Mouse (Mus musculus) heart, adult 11 months (tissue): Measurements from ENCODE around the gene Tmem110.
A peak's percentile ranks its signal among the peaks of the same experiment; 100 is the strongest.

Experiments
- DNase-seq: peaks from one replicate; pipeline ENCODE4 v3.0.0; 2022

The Tmem110 gene

DNA sequence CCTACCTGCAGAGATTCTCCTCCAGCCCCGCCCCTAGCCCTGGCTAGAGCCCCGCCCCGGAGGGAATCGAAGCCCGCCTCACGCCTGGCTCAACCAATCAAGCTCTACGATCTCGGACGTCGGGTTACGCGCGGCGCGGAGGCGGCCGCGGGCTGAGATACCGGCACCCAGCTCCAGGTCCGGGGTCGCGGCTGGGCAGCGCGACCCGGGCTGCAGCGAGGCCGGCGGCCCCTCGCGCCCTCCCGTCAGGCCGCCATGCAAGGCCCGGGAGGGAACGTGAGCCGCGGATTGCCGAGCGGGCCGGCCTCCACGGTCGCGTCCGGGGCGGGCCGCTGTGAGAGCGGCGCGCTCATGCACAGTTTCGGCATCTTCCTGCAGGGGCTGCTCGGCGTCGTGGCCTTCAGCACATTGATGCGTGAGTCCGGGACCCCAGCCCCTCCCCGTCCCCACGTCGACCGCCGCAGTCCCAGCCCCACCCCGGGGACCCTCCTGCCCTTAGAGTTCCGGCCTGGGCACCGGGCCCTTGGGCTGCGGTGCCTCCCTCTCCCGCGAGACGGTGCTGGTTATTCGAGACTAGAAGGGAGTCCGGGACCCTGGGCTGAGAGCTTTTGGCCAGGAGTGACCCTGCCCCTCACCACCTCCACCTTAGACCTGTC is at the start of gene Tmem110:
Gene Tmem110, plus strand, starts transcription at position 115 of the 656 bp plus-strand sequence.
- peak; percentile 99 for DNase-seq

DNA sequence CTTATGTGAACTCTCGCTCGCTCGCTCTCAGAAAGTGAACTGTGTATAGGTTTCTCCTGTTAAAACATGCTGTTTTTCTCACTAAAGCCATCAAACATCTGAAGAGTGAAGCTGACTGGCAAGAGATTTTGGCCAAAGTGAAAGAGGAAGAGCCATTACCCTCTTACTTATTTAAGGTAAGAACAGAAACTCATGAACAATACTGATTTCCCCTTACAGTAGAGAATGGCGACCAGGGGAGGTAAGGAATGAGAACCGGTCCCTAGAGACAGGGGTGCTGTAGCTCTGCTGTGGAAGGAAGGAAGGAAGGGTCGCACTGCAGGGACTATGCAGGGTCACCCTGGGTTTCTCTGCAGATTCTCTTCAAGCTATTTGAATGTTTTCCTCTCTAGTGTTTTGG is 40.8 kb upstream of the Tmem110 start:
- DNase-seq, result no peak

DNA sequence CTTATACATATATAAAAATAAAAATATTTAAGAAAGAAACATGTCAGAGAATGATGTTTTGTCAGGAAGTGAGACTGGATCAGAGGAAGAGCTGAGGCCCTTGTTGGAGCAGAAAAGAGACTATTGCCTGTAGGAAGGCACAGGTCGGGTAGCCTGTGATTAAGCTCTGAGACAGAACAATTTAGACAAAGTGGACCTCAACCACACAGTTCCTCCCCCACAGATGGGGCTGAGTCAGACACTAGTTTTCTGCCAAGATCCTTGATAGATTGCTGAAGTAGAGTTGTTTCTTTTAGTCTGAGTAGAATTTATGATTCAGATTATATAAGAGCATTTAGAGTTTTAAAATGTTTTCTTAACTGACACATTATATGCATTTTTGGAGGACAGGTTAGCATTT is 35.9 kb upstream of the Tmem110 start:
- no peak for DNase-seq

DNA sequence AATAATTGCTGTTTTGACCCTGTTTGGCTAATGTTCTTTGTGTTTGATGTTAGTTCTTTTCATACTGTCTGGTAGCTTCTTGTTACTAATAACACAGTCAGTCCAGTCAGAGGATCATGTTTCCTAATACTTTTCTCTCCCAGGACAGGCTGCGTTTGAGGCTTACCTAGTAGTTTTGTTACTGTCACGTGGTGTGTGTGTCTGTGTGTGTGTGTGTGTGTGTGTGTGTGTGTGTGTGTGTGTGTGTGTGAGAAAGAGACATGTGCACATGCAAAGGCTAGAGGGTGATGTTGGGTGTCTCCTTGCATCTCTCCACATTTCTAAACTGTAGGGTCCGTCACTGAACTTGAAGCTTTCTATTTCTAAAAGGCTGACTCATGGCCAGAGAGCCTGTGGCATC is 32.5 kb upstream of the Tmem110 start:
- no peak for DNase-seq

DNA sequence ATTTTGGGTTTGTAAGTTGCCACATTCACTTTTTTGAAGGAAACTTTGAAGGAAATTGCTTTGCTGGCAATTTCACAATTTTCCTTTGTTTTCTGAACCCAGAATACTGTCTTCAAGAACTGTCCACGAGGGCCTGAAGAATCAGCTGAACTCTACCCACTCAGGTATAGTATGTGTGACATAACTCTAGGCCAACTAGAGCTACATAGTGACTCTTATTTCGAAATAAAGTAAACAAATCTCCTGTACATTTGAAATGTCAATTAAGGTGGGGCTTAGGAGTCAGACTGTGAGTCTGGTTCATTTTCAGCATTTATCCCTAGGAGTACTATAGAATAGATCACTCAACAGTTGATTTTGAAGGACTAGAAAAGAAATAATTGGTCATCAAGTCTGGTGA is 23.6 kb upstream of the Tmem110 start:
- DNase-seq, result no peak

DNA sequence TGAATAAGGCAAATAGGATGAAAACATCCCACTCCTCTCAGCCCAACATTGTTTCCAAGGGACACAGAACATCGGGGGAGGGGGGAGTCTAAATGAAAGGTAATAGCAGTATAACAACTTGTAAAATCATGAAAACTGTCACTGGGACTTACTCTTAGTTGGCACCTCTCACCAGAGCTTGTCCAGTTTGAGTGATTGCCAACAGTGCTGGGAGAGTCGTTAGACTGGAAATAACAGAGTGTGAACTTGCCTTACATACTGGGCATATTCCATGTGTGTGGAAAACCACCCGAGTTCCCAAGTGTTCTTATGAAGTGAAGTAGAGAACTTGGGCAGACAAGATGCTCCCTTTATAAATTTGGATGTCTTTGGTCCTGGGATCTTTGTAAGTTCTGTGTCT is 4.3 kb upstream of the Tmem110 start:
- DNase-seq, result peak; percentile 74

DNA sequence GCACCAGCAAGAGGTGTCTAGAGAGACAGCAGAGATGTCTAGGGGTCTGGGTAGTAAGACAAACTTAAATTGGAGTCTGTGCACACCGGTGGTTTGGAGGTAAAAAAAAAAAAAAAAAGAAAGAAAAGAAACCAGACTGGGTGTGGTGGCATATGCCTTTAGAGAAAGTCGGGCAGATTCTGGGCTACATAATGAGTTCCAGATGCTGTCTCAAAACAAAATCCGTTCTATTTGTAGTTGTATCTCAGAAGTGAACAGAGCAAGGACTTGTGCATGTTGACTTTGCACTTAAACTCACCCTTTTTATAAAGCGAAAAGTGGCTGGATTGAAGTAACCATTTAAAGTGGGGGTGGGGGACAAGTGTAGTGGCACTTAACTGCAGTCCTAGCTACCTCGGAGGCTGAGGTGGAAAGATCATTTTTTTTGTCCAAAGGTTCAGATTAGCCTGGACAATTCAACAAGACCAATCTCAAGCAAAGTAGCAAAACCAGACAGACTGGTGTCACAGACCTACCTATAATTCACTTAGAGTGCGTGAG is 864 bp upstream of the Tmem110 start:
- DNase-seq, result no peak

DNA sequence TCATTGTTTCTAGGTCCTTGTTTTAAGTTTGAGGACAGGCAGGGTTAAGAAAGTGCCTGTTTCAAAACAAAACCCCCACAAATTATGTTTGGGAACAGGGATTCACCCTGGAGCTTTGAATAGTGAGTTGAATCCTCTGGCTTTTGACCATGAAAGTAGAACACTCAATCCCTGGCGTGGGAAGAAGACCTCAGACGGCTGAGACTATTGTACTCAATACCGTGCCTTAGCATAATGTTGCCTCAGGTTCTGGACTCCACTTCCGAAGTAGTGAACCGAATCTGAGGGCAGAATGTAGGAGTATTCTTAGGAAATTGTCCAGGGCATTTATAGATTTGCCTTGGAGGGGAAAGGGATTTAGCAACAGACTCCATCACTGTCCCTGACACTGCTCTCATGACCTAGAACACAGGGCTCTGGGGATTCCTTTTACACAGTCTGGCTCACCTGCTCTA is 342 bp upstream of the Tmem110 start:
- DNase-seq, result no peak

DNA sequence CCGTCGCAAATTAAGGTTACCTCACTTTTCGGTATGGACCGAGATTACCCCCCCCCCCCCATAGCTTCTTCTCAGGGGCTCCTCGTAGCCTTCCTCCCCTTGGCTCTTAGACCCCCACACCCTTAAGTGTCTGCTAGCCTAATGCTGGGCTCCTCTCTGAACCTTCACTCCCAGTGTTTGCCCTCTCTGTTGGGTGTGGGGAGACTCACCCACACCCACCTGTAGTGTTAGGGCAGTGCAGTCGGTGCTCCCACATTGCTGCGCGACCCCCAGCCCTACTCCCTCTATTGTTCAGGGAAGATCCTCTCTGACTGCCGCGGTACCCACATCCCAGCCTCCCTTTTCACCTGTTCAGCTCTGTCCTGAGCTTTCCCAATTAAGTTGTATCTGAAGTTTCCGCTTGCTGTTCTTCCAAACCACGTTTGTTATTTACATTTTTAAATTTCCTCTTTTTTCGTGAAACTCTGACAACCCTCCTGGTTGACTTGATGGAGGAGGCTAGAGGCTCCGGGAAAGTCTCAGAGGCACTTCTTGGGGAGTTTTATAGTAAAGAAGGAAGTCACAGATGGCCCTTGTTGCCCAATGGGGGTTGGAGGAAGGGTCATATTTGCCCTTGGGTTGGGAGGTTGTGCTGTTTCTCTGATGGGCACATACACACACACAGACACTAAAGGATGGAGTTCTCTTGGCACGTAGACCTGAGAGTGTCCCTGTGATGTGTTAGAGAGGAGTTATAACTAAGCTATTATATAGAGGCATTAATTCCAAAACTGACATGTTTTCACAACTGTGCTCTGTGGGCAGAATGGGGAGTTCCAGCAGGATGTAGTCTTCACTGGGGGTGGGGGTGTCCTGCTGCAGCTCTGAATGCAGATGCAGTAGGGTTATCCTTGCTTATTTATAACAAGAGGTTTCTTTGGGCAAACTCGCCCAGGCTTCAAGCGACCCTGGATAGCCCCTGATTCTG is 1.1 kb downstream of the Tmem110 start:
- DNase-seq, result peak; percentile 85

DNA sequence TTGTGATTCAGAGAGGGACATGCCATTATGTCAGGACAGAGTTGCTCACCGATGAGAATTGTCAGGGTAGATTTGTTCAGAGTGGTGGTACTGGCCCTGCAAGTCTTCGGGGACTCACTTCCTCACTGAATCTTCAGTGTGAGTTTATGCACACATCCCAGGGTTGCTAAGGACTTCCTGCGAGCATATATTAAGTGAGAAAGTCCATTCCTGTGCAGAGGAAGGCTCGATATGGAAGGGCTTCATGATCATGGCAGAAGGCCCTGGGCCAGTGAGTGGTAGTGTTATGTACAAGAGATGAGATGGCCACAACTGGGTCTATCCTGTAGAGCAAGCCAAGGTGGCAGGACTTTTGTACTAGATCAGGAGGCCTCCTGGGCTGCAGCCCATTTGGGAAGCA is 2.1 kb downstream of the Tmem110 start:
- DNase-seq, result peak; percentile 79

DNA sequence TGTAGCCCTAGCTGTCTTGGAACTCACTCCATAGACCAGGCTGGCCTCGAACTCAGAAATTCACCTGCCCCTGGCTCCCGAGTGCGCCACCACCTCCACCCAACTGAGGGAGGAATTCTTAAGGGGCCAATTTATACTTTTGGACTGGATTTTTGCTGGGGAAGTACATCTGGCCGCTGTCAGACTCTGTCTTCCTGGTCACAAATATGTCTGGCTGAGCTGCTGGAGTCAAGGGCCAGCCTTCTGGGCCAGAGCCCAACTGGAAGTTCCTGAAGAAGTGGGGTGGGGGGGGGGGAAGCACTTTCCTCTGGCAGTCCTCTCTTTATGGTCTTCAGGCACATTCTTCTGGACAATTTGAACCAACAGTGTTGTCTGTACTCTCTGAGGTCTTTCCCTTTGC is 2.7 kb downstream of the Tmem110 start:
- DNase-seq, result peak; percentile 97

DNA sequence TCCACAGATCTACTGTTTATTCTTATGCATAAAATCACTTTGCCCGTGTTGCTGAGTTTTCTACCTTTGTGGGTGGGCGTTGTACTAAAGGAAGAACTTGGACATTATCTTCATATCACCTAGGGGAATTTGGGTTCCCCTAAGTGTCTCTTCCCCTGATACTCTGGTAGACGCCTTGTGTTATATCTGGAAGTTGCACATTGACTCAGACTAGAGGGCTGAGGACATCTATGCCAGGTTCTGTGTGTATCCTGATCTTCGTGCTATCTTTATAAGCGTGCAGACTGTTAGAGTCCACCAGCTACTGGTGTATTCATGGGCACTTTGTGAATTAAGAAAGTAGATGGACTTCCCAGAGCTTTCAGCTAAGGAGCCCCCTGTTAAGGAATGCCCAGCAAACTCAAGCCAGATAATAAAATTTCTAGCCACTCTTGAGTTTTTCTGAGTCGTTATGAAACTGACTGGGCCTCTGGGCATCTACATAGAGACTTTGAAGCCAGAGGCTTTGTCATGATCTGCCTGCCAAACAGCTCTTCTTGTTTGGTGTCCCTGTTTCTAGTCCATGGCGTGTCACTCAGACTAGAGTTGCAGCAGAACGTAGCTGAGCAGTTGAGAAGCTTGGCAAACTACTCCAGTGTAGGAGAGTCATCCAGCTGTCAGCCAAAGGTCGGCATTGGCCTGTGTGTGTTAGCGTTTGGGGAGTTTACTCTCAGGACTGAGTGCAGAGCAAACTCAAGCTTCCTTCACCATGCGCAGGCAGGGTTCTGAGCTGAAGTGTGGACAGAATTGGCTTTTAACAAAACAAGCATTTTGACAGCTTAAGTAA is 3.5 kb downstream of the Tmem110 start:
- peak; percentile 98 for DNase-seq

DNA sequence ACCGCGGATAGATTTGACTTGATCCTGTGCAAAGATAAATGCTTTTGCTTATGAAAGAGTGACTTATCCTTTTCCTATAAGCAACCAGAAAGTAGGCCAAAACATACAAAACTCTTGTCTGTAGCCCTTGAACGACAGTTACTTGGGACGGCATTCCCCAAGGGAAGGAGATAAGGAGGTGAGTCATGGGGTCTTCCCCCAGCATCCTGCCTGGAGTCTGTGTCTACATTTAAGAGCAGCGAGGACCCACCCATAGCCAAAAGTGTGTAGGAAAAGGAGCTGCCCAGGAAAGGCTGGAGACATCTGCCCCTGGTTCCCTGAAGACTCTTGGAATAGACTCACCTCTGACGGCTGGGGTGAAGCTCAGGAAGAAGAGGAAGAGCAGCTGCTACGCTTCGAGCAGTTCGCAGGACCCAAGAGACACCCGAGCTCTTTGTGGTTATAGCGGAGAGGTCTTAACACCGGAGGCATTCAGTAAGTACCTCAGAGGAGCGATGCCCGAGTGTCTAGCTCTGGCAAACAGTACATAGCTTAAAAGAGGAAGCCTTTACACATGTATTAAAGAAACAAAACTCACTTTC is 12.1 kb downstream of the Tmem110 start:
- peak; percentile 89 for DNase-seq

DNA sequence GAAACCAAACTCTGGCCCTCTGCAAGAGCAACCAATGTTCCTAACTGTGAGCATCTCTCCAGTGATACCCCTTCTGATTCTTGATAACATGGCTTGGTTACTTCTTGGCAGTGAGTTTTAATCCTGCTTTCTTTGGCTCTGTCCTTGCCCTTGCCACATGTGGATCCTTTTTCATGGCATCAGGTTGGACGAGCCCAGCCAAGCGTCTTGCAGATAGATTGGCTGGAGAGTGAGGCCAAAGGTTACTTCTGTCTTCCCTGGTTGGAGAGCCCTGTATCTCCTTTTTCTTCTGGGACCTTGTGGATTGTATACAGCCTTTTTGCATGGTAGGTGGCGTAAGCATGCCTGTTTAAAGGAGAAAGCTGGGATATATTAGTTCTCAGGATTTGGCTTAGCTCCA is 18.3 kb downstream of the Tmem110 start:
- no peak for DNase-seq

DNA sequence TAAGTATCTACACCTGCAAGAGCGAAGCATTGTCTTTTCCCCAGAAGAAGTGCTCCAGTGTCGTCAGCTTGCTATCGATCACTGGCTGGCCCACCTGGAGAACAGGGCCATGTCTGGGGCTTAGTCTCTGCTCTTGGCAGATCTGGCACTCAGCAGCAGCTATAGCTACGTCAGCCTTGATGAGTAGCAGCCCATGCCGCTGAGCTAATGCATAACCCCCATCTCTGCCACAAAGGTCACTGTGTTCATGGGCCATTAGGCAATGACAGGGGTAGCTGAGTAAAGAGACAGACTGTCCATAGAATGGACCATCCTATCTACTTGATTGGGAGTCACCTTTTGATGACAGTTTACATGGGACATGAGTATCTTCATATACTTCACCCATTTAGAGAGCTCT is 25.1 kb downstream of the Tmem110 start:
- no peak for DNase-seq

DNA sequence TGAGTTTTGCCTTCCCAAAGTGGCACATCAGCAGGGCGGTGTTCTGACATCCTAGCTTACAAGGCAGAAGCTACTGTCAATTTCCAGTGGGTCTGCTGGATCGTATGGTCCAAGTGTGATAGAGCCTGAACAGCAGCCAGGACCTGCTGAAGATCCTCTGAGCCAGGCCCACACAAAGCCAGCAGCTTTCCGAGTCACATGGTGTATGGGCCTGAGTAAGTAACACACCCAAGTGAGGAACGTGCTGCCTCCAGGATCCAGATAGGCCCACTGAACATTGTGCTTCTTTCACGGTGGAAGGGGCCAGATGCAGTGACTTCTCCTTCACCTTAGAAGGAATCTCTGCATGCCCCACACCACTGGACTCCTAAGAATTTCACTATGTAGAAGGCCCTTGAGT is 26.9 kb downstream of the Tmem110 start:
- peak; percentile 93 for DNase-seq

DNA sequence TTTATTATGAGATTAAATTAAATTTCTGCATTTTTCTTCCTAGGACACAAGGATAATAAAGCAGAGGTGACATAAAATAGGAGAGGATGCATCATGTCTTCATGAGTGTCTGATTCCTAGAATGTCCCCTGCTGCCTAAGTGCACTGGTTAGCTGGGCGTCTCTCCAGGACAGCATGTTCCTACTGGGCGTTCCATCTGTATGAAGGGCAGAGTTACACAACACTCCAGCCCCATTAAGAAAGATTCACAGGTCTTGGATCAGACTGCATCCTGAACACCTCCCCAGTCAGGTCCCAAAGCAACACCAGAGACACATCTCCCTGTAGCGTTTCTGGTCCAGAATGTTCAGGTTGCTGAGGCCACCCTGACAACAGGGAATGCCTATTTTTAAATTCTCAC is 29.9 kb downstream of the Tmem110 start:
- DNase-seq, result peak; percentile 96

DNA sequence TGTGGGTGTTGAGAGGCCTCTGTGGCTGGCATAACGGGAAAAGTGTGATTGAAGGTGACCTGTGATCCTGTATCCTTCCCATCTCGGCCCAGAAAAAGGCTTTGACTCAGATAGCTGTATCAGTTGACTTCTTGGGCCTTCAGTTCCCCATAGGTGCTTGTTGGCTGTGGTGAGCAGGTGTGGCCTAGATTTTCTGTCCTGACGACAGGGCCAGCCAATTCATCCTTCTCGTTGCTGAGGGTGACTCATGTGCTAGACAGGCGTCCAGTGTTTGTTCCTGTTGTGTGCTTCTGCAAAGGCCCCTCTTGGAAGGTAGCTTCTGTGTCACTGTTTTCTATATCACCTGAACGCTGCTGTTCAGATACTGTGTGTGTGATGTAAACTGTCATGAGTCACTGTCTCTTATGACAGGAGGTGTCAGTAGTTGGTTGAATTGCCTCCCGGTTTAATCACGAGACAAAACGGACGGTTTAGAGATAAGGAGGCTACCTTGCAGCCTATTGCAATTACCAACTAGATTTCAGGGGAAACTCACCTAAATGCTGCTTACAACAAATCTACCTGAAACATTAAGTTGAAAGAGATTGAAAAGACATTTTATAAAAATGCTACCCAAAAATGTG is 31.6 kb downstream of the Tmem110 start:
- no peak for DNase-seq

DNA sequence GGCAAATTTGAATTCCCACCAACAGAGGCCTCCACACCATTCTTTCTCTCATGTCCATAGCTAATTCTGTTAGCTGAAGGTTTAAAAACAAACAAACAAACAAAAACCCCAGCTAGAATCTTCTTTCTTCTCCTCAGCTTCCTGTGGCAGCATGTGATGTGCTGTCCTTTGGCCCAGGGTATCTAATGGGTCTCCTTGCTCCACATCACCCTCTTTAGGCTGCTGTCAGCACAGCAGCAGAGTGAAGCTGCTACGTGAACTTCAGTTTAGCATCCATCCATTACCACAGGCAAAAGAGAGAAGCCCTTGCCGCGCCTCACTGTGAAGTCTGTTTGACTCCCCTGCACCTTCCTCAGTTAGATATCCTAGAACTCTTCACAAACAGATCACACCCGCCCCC is 32.6 kb downstream of the Tmem110 start:
- DNase-seq, result peak; percentile 89

DNA sequence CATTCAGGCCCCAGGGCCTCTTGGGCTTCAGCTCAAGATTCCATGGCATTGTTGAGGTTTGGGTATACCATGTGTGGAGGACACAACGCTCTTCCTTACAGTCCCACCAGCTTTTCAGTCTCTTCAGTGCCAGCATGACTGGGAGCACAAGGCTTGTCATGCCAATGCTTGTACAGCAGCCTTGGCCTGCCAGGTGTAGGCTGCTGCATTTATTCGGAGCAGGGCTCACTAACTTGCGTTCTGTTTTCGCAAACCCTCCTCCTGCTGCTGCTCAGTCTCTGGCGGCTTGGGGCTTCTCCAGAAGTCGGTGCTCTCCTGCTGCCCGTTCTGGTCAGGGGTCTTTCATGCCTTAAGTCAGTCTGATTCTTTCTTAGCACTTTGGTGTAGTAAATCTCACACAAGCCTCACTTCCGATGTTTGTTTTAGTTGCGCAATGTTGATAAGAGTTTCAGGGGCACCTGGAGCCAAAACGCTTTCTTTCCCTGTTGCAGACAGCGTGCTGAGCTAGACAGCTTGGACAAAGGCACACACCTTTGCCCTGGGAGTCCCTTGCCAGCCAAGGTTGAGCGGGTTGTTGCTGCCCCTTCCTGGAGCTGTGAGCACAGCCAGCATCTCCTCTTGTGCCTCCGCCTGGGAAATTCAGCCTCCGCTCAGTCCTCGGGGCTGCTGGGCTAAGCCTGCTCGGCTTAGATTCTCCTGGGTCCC is 36.2 kb downstream of the Tmem110 start:
- peak; percentile 84 for DNase-seq

DNA sequence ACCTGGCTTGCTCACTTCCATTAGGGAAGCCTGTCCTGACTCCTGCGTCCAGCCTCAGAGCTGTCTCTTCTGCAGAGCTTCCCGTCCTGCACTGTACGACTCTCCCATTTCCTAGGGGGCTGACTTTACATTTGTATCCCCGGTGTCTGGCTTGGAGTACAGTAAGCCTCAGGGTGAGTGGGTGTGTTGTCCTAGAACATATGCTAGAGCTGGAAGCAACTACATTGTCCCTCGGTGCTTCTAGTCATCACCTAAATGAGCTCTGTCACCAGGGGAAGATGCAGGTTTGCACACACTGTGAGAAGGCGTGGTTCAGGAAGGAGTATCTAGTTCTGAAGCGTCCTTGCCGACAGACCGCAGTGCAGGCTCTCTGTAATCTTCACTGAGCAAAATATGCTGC is 37.0 kb downstream of the Tmem110 start:
- peak; percentile 72 for DNase-seq
